Mouse (Mus musculus) MEL (cell line): ENCODE data around the gene Mad2l1bp.

Experiments used
- CTCF ChIP-seq, 3 experiments: IDR thresholded peaks in 2 of 3; conservative IDR thresholded peaks in 1 of 3; 2 replicates each; pipeline ENCODE4 v1.5.1; 2011 to 2012; ENCODE audit warnings: low read length in 3 of 3, low read depth in 2 of 3, mild to moderate bottlenecking in 2 of 3, improper control_type of control experiment in 1 of 3, inconsistent platforms in 1 of 3, mixed read lengths in 1 of 3, moderate library complexity in 1 of 3; ENCODE audit not compliant: control insufficient read depth in 1 of 3, insufficient read depth in 1 of 3, poor library complexity in 1 of 3, severe bottlenecking in 1 of 3
- E2F4 ChIP-seq: IDR thresholded peaks from 2 replicates; pipeline ENCODE4 v1.6.1; 2011; ENCODE audit warnings: low read depth, low read length, improper control_type of control experiment, borderline replicate concordance
- MXI1 ChIP-seq: IDR thresholded peaks from 2 replicates; pipeline ENCODE4 v1.6.1; 2011; ENCODE audit warnings: mild to moderate bottlenecking, low read depth, low read length, improper control_type of control experiment

GRCm38 (mm10) chr17:46161179-46161578 lies 7.8 kb upstream of the Mad2l1bp start:
- no peak for TF ChIP-seq CTCF (IDR thresholded peaks at IDR 0.05 in 2 of 3, conservative IDR thresholded peaks at IDR 0.05 in 1 of 3; ENCODE audit: control insufficient read depth in 1 of 3, insufficient read depth in 1 of 3, low read depth in 2 of 3, low read length in 3 of 3, poor library complexity in 1 of 3, severe bottlenecking in 1 of 3)
- no peak for TF ChIP-seq MXI1
- TF ChIP-seq E2F4: no peak
